ENCODE assay signal across 21 mouse cellular contexts in the genomic region with DNA sequence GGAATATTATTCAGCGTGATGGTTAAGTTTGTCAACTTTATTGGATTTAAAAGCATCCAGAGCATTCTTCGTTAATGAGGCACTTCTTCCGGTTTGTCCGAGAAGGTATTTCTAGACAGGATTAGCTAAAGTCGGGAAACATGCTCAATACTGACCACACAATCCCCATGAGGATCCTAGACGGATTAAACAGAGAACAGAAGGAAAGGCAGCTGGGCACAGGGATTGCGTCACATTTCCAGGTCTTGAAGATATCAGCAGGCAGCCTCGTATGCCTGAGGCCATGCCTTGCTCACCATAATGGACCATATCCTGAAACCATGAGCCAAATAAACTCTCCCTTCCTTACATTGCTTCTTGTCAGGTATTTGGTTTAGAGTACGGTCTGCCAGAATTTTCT.
"Had no signal": no experiment of that assay in that cellular context is flagged by ENCODE, and none has a peak within 500 bp of the region (broad histone marks: within the 10 kb centered on the region; RNA-seq: fewer than 3 reads in every experiment).

No protein-coding gene starts in this region.

- H3K4me3 ChIP-seq: intestine, embryonic 15.5 days; limb, embryonic 12.5 days; limb, embryonic 15.5 days; midbrain, embryonic 13.5 days; neural tube, embryonic 12.5 days had no signal

- DNase-seq: kidney, adult 18-20 months; kidney, adult 9 months; kidney, postnatal 14 days; kidney, postnatal 4 days; left cerebral cortex, postnatal 4 days; liver, postnatal 0 days; lung, embryonic 14.5 days; thymus, adult 2 months; thymus, postnatal 14 days; thymus, postnatal 4 days had no signal

- H3K9me3 ChIP-seq: intestine, embryonic 15.5 days; limb, embryonic 12.5 days; limb, embryonic 15.5 days; midbrain, embryonic 13.5 days; neural tube, embryonic 12.5 days had no signal

- H3K4me2 ChIP-seq: intestine, embryonic 15.5 days; limb, embryonic 12.5 days; limb, embryonic 15.5 days; liver, embryonic 11.5 days; lung, embryonic 14.5 days; midbrain, embryonic 13.5 days; neural tube, embryonic 12.5 days had no signal

- ATAC-seq: intestine, embryonic 15.5 days; liver, postnatal 0 days; lung, postnatal 0 days; midbrain, embryonic 13.5 days; midbrain, embryonic 16.5 days had no signal

- H3K27ac ChIP-seq: intestine, embryonic 15.5 days; limb, embryonic 12.5 days; limb, embryonic 15.5 days; liver, embryonic 14.5 days; macrophage; midbrain, embryonic 13.5 days; neural tube, embryonic 12.5 days; stomach, postnatal 0 days had no signal

- H3K36me3 ChIP-seq: intestine, embryonic 15.5 days; limb, embryonic 12.5 days; limb, embryonic 15.5 days; midbrain, embryonic 13.5 days; neural tube, embryonic 12.5 days had no signal

- H3K4me1 ChIP-seq: intestine, embryonic 15.5 days; midbrain, embryonic 13.5 days; neural tube, embryonic 12.5 days had no signal

- H3K9ac ChIP-seq: intestine, embryonic 15.5 days; limb, embryonic 12.5 days; limb, embryonic 15.5 days; liver, embryonic 14.5 days; liver, postnatal 0 days; lung, embryonic 14.5 days; midbrain, embryonic 13.5 days; neural tube, embryonic 12.5 days had no signal

- H3K27me3 ChIP-seq: intestine, embryonic 15.5 days; limb, embryonic 12.5 days; limb, embryonic 15.5 days had no signal
